Mouse (Mus musculus) midbrain, embryonic 15.5 days (tissue): ENCODE measurements around the gene Cald1. TPM values are rescaled to one million over a fixed set of nuclear protein-coding genes. Genes with fewer than 3 reads are reported as not detected.
A peak's percentile ranks its signal among the peaks of the same experiment; 100 is the strongest.

Source experiments
- ATAC-seq: fragments of 200-750 bp; cut with Nextera tagmentation; replicated peaks from 2 replicates; pipeline ENCODE4 v1.8.0; 2017; ENCODE audit warnings: moderate TSS enrichment
- H3K27ac ChIP-seq: fragments of 300-500 bp; sonication (generic); 2 replicates; pipeline ENCODE4 v1.5.1; 2015; ENCODE audit warnings: mild to moderate bottlenecking, inconsistent platforms
- H3K27me3 ChIP-seq: fragments of 300-500 bp; sonication (generic); replicated peaks from 2 replicates; pipeline ENCODE4 v1.6.1; 2015; ENCODE audit warnings: inconsistent platforms
- H3K36me3 ChIP-seq: fragments of 300-500 bp; sonication (generic); replicated peaks from 2 replicates; pipeline ENCODE4 v1.6.1; 2015; ENCODE audit warnings: inconsistent platforms
- H3K4me1 ChIP-seq: fragments of 300-500 bp; sonication (generic); 2 replicates; pipeline ENCODE4 v1.6.1; 2015; ENCODE audit warnings: inconsistent platforms
- H3K4me2 ChIP-seq: fragments of 300-500 bp; sonication (generic); 2 replicates; pipeline ENCODE4 v1.6.1; 2015; ENCODE audit warnings: inconsistent platforms, mild to moderate bottlenecking, moderate library complexity
- H3K4me3 ChIP-seq: fragments of 300-500 bp; sonication (generic); 2 replicates; pipeline ENCODE4 v1.5.1; 2015; ENCODE audit warnings: mild to moderate bottlenecking, inconsistent platforms
- H3K9ac ChIP-seq: fragments of 300-500 bp; sonication (generic); 2 replicates; pipeline ENCODE4 v1.6.1; 2015; ENCODE audit warnings: mild to moderate bottlenecking, inconsistent platforms
- H3K9me3 ChIP-seq: fragments of 300-500 bp; sonication (generic); 2 replicates; pipeline ENCODE4 v1.6.1; 2016; ENCODE audit warnings: inconsistent platforms
- WGBS: fragments of 180-500 bp; shearing (Covaris S2); methylation state at CpG from one replicate; pipeline ENCODE4 v1.1.7; 2015; ENCODE audit warnings: mixed read lengths; 5-methylcytosine and 5-hydroxymethylcytosine counted together
- polyA plus RNA-seq: library from polyadenylated mRNA; unstranded; fragments of >200 nt; fragmentation: Nextera tagmentation; extraction: Ambion mirVana; gene quantifications from 2 replicates; pipeline ENCODE4 v1.2.1, GENCODE M21; 2015

Gene Cald1
- polyA plus RNA-seq, 1 experiment from 2014 or later = 65.1 TPM

DNA sequence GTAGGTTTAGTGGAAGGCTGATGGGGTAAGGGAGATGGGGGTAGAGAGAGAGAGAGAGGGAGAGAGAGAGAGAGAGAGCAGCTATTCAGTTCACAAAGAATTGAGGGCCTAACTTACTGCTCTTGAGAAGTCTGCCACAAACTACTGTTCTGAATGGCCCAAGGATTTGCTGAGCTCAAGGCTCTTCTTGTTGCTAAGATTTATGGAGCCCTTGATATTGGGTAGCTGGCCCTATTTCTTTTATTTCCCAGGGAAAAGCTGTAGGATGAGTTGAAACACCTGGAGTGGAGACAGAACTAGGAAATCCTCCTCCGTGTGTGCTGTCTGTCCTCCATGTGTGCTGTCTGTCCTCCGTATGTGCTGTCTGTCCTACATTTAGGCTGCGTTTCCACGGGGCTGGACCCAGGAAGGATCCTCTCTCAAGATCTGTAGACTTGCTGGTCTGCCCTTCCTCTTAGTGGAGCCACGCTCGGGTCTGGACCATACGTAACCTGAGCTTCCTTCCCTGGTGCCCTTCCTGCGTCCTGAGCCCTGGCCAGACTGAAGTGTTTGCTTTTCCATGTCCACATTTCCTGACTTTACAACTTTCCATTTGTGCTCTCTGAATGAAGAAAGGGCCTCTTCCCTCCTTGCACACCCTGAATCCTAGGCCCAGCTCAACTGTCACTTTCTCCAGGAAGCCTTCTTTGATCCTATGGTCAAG, 131.3 kb downstream of the Cald1 start:
- WGBS = 86% methylated on average over 8 of the region's 8 CpGs
- Histone ChIP-seq H3K9me3 (no peaks in the 10 kb centered on the region), H3K4me3 (no peak overlapping the region), H3K9ac (no peak overlapping the region), H3K36me3 (no peaks in the 10 kb centered on the region), H3K27ac (no peak overlapping the region), H3K4me2 (no peak overlapping the region), H3K27me3 (no peaks in the 10 kb centered on the region), H3K4me1 (peaks cover 6% of the 10 kb centered on the region; the same call in 1 of the 2 replicates)
- no peak for ATAC-seq

- Histone ChIP-seq H3K4me2 (no peak overlapping the region), H3K36me3 (no peaks in the 10 kb centered on the region), H3K27me3 (no peaks in the 10 kb centered on the region), H3K4me1 (peaks cover 6% of the 10 kb centered on the region; the same call in 1 of the 2 replicates), H3K9ac (no peak overlapping the region), H3K27ac (no peak overlapping the region; the same call in 1 of the 2 replicates), H3K4me3 (no peak overlapping the region), H3K9me3 (no peaks in the 10 kb centered on the region)
- no peak for ATAC-seq
- WGBS = 85% methylated on average over 6 of the region's 6 CpGs
Observed at GRCm38 (mm10) chr6:34731007-34731406, 132.7 kb downstream of the Cald1 start.

- WGBS = 72% methylated on average over 9 of the region's 9 CpGs
- Histone ChIP-seq H3K4me3 (no peak overlapping the region), H3K36me3 (no peaks in the 10 kb centered on the region), H3K4me2 (no peak overlapping the region), H3K9ac (no peak overlapping the region), H3K4me1 (peaks cover 6% of the 10 kb centered on the region; the same call in 1 of the 2 replicates), H3K9me3 (no peaks in the 10 kb centered on the region), H3K27ac (no peak overlapping the region; the same call in 1 of the 2 replicates), H3K27me3 (no peaks in the 10 kb centered on the region)
- ATAC-seq = no peak
Observed at GRCm38 (mm10) chr6:34731529-34731928, 133.2 kb downstream of the Cald1 start.

DNA sequence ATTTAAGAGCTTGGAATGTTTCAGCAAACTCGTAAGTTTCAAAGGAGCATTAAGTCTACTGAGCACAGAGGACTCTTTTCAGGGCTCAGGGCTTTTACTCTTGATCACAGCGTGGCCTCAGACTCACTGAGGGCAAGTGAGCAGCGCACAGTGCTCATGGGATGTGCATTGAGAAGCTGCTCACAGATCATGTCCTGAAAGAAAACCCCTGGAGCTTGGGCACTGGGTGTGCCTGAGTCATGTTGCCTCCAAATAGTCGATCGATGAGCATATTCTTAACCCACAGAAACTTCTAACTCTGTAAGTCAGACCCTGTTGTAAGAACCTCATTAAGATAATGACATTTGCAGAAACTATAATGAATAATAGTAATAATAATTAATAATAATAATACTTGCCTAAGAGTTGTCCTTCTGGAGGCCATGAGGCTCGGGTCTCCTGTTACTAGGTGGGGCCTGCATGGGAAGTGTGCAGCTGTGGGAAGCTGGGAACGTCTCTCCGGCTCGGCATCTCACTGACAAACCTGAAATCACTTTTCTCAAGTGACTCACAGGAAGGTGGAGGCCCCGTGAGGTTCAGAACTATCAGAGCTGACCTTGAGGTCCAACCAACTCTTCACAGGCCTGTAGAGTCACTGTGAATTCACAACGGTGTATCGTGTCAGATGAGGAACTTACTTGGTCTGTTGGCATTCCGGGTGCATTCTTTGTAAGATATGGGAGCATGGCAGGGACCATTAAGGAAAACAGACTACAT, 136.8 kb downstream of the Cald1 start:
- Histone ChIP-seq H3K4me1 (peaks cover 6% of the 10 kb centered on the region; the same call in 1 of the 2 replicates), H3K9ac (no peak overlapping the region), H3K4me3 (no peak overlapping the region), H3K9me3 (no peaks in the 10 kb centered on the region), H3K4me2 (no peak overlapping the region), H3K36me3 (no peaks in the 10 kb centered on the region), H3K27ac (no peak overlapping the region), H3K27me3 (no peaks in the 10 kb centered on the region)
- ATAC-seq = no peak
- WGBS = 88% methylated on average over 13 of the region's 13 CpGs

DNA sequence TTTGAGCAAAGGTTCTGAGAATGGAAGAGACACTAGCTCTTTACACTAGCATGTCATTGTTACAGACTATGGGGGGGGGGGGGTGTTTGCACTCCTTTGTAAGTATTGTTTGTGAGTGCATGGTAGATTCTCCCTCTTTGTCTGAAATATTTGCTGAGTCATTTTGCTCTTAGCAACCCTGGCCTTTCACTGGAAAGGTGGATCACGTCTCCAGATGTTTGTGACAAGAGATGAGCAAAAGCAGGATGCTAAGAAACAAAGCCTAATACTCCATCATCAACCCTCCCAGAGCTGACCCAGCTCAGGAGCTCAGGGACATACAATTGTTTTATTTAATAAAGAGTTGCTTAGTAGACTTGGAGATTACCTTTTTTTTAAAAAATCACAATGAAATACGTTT, 138.6 kb downstream of the Cald1 start:
- no peak overlapping the region for H3K4me3 ChIP-seq
- no peaks in the 10 kb centered on the region for H3K9me3 ChIP-seq
- H3K9ac ChIP-seq = no peak overlapping the region
- 56% methylated on average over 2 of the region's 2 CpGs for WGBS
- no peaks in the 10 kb centered on the region for H3K27me3 ChIP-seq
- no peak for ATAC-seq
- no peaks in the 10 kb centered on the region for H3K36me3 ChIP-seq
- H3K27ac ChIP-seq = no peak overlapping the region
- H3K4me1 ChIP-seq = no peaks in the 10 kb centered on the region
- H3K4me2 ChIP-seq = no peak overlapping the region

DNA sequence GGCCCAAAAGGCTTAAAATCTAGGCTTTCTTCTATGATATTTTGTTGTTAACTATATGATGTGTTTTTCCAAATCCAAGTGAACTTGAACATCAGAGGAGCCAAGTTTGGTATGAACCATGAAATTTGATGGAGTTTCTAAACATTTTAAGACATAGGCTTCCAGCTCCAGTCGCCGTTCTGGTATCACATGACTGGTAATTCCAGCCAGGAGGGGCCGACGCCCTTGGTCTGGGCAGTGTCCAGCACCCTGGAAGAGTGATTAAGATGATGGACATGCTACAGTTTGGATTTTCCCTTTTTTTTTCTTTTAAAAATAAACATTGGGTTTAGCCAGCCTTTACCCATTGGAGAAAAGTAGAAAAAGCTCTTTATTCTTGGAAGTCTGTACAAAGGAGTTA, 145.6 kb downstream of the Cald1 start:
- H3K4me3 ChIP-seq = no peak overlapping the region
- no peaks in the 10 kb centered on the region for H3K4me1 ChIP-seq
- ATAC-seq = no peak

DNA sequence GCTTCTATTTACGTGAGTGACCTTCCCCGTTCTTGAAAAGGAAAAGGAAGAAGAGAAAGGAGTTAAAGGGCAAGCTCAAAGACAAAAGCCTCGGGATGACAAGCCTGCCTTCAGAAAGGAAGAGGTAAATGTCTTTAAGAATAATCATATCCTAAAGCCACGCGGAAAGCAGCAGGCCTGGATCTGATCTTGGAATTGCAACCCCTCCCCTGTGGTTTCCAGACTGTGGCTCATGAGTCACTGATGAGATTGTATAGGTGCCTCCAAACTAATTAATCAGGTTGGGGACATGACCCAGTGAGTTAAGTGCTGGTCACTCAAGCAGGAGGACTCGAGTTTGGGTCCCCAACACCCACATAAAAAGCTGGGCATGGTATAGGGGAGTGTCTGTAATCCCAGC, 149.5 kb downstream of the Cald1 start:
- ATAC-seq = no peak
- no peak overlapping the region for H3K9ac ChIP-seq
- no peak overlapping the region for H3K4me2 ChIP-seq
- no peaks in the 10 kb centered on the region for H3K36me3 ChIP-seq
- no peak overlapping the region for H3K4me3 ChIP-seq
- WGBS = 76% methylated on average over 6 of the region's 6 CpGs
- H3K9me3 ChIP-seq = no peaks in the 10 kb centered on the region
- H3K4me1 ChIP-seq = no peaks in the 10 kb centered on the region
- no peak overlapping the region for H3K27ac ChIP-seq
- no peaks in the 10 kb centered on the region for H3K27me3 ChIP-seq

More for the DNA sequence above, 145.6 kb downstream of the Cald1 start:
- Histone ChIP-seq H3K4me2 (no peak overlapping the region), H3K9ac (no peak overlapping the region), H3K9me3 (no peaks in the 10 kb centered on the region), H3K27me3 (no peaks in the 10 kb centered on the region), H3K27ac (no peak overlapping the region), H3K36me3 (no peaks in the 10 kb centered on the region)
- 92% methylated on average over 4 of the region's 4 CpGs for WGBS

DNA sequence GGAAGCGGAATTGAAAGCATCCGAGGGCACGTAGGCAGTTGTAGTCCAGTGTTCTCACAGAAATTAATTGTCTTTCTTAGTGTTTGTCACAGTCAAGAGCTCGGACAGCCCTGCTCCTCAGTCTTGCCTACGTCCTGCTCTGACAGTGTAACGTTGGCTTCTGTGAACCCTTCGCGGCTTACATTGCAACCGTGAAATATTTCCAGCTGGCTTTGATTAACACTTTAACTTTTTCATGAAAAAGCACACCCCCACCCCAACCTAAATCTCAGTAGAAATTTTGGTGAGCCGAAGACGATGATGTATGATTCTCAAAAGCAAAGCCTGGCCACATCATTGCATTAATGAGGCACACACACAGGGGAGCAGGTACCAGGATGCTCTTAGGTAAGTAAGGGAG, 150.3 kb downstream of the Cald1 start:
- no peak overlapping the region for H3K4me3 ChIP-seq
- H3K27me3 ChIP-seq = no peaks in the 10 kb centered on the region
- no peak for ATAC-seq
- H3K4me1 ChIP-seq = no peaks in the 10 kb centered on the region
- no peak overlapping the region for H3K4me2 ChIP-seq
- no peak overlapping the region for H3K27ac ChIP-seq
- H3K9me3 ChIP-seq = no peaks in the 10 kb centered on the region
- no peak overlapping the region for H3K9ac ChIP-seq
- H3K36me3 ChIP-seq = no peaks in the 10 kb centered on the region
- 93% methylated on average over 11 of the region's 11 CpGs for WGBS

GRCm38 (mm10) chr6:34749526-34749925, 151.2 kb downstream of the Cald1 start:
- no peak overlapping the region for H3K4me2 ChIP-seq
- no peaks in the 10 kb centered on the region for H3K9me3 ChIP-seq
- ATAC-seq = no peak
- H3K27me3 ChIP-seq = no peaks in the 10 kb centered on the region
- H3K4me1 ChIP-seq = no peaks in the 10 kb centered on the region
- no peak overlapping the region for H3K4me3 ChIP-seq
- no peak overlapping the region for H3K27ac ChIP-seq
- WGBS = 91% methylated on average over 6 of the region's 6 CpGs
- H3K36me3 ChIP-seq = no peaks in the 10 kb centered on the region
- no peak overlapping the region for H3K9ac ChIP-seq

- Histone ChIP-seq H3K9me3 (no peaks in the 10 kb centered on the region), H3K9ac (no peak overlapping the region), H3K27me3 (no peaks in the 10 kb centered on the region), H3K4me2 (no peak overlapping the region), H3K4me1 (no peaks in the 10 kb centered on the region), H3K27ac (no peak overlapping the region), H3K4me3 (no peak overlapping the region), H3K36me3 (no peaks in the 10 kb centered on the region)
- no peak for ATAC-seq
- 76% methylated on average over 7 of the region's 7 CpGs for WGBS
Observed at GRCm38 (mm10) chr6:34750487-34751120, 152.3 kb downstream of the Cald1 start.

DNA sequence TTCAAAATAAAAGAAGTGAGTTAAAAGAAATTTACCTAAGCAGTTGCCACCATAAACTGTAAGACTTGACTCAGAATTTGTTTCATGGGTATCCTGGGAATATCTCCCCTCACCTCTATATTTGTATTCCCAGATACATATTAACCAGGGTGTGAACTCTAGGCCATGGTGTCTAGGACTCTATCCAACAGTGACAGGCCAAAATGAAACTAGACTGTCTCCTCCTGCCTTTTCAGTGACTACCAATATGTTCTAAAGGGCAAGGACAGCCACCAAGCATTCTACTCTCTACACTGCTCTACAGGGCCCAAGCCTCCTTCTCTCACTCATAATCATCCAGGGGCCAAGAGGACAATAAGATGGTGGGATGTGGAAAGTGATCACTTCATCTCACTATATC, 153.3 kb downstream of the Cald1 start:
- no peak overlapping the region for H3K4me3 ChIP-seq
- no peaks in the 10 kb centered on the region for H3K36me3 ChIP-seq
- ATAC-seq = no peak

GRCm38 (mm10) chr6:34754448-34754847, 156.1 kb downstream of the Cald1 start:
- no peak overlapping the region for H3K27ac ChIP-seq
- no peaks in the 10 kb centered on the region for H3K9me3 ChIP-seq
- H3K4me2 ChIP-seq = no peak overlapping the region
- ATAC-seq = peak; percentile 63
- H3K4me1 ChIP-seq = no peaks in the 10 kb centered on the region
- 37% methylated on average over 5 of the region's 5 CpGs for WGBS
- no peaks in the 10 kb centered on the region for H3K27me3 ChIP-seq
- H3K9ac ChIP-seq = no peak overlapping the region
- no peaks in the 10 kb centered on the region; the same call in 1 of the 2 replicates for H3K36me3 ChIP-seq
- H3K4me3 ChIP-seq = no peak overlapping the region

More for the DNA sequence above, 153.3 kb downstream of the Cald1 start:
- Histone ChIP-seq H3K9ac (no peak overlapping the region), H3K4me2 (no peak overlapping the region), H3K9me3 (no peaks in the 10 kb centered on the region), H3K27ac (no peak overlapping the region), H3K27me3 (no peaks in the 10 kb centered on the region), H3K4me1 (no peaks in the 10 kb centered on the region)
